Mouse (Mus musculus) left cerebral cortex, adult 8-10 months (tissue): ENCODE data around the gene Galr3. TPM values are rescaled to one million over a fixed set of nuclear protein-coding genes. Genes with fewer than 3 reads are reported as not detected.

Experiments
- microRNA-seq, 2 experiments: library from miRNA; unstranded; fragments of <30 nt; microRNA quantifications; one replicate each; pipeline ENCODE4 v1.2.0; 2022
- total RNA-seq, 4 experiments: library from RNA; stranded (reverse); gene quantifications; 2 replicates each; pipeline ENCODE4 v1.2.4; 2022

Galr3 gene
- total RNA-seq, 4 experiments from 2014 or later, result 0.30 to 0.72 (median 0.37) TPM; not detected in 1

Small RNA genes lying within 50 kb of the gene (microRNA-seq; reads per million reads assigned to microRNA genes)
- 0 to 0.22 reads per million in 2 experiments for gene Mir6956

Other genes starting within 250 kb of the Galr3 start
- 1 to 10 TPM; 4.9 to 5.4 (median 5.0) TPM for gene Card10, start 238.8 kb upstream of the Galr3 start, total RNA-seq
- 10 to 100 TPM; 16.8 to 22.9 (median 20.1) TPM for gene Cdc42ep1, start 199.3 kb upstream of the Galr3 start, total RNA-seq
- gene Lgals2, start 186.4 kb upstream of the Galr3 start, total RNA-seq, result not detected
- 10 to 100 TPM; 53.5 to 64.7 (median 57.6) TPM for gene Gga1, start 164.7 kb upstream of the Galr3 start, total RNA-seq
- gene Gm49510, start 142.2 kb upstream of the Galr3 start, total RNA-seq, result under 1 TPM in 2 of 4 experiments, not detected in 2; 0.36 to 0.46 TPM
- 10 to 100 TPM; 26.2 to 38.6 (median 32.2) TPM for gene Sh3bp1, start 142.1 kb upstream of the Galr3 start, total RNA-seq
- gene Pdxp, start 128.0 kb upstream of the Galr3 start, total RNA-seq, result 100 to 1,000 TPM; 157 to 176 (median 166) TPM
- 10 to 100 TPM; 19.2 to 31.4 (median 26.5) TPM for gene Lgals1, start 115.2 kb upstream of the Galr3 start, total RNA-seq
- 10 to 100 TPM; 35.8 to 43.5 (median 39.9) TPM for gene Nol12, start 107.0 kb upstream of the Galr3 start, total RNA-seq
- gene Triobp, start 94.2 kb upstream of the Galr3 start, total RNA-seq, result 10 to 100 TPM; 10.8 to 16.3 (median 11.7) TPM
- 10 to 100 TPM; 84.9 to 94.2 (median 89.5) TPM for gene H1f0, start 13.4 kb upstream of the Galr3 start, total RNA-seq
- 10 to 100 TPM; 16.5 to 20.1 (median 18.4) TPM for gene Ankrd54, start 21.0 kb downstream of the Galr3 start, total RNA-seq
- gene Eif3l, start 33.3 kb downstream of the Galr3 start, total RNA-seq, result 10 to 100 TPM; 73.8 to 77.0 (median 75.3) TPM
- gene Micall1, start 67.0 kb downstream of the Galr3 start, total RNA-seq, result 10 to 100 TPM; 28.9 to 32.0 (median 30.4) TPM
- 100 to 1,000 TPM in 2 of 4 experiments, 10 to 100 TPM in 2; 83.7 to 108 (median 99.6) TPM for gene Polr2f, start 99.1 kb downstream of the Galr3 start, total RNA-seq
- 10 to 100 TPM; 10.1 to 14.4 (median 11.3) TPM for gene 1700088E04Rik, start 99.4 kb downstream of the Galr3 start, total RNA-seq
- gene Sox10, start 123.4 kb downstream of the Galr3 start, total RNA-seq, result 10 to 100 TPM; 30.5 to 36.3 (median 32.6) TPM
- 10 to 100 TPM; 47.2 to 56.8 (median 52.7) TPM for gene Pick1, start 187.3 kb downstream of the Galr3 start, total RNA-seq
- gene Gm49486, start 187.5 kb downstream of the Galr3 start, total RNA-seq, result 1 to 10 TPM in 1 of 4 experiments, under 1 TPM in 3; 0.18 to 1.2 (median 0.63) TPM
- gene Slc16a8, start 212.9 kb downstream of the Galr3 start, total RNA-seq, result under 1 TPM in 3 of 4 experiments, not detected in 1; 0.53 to 0.91 (median 0.57) TPM
- 10 to 100 TPM in 3 of 4 experiments, 1 to 10 TPM in 1; 3.1 to 14.2 (median 11.4) TPM for gene Baiap2l2, start 243.7 kb downstream of the Galr3 start, total RNA-seq